Mouse (Mus musculus) kidney, adult 2 months (tissue): Measurements from ENCODE around the gene AC131692.1. TPM values are rescaled to one million over a fixed set of nuclear protein-coding genes. Genes with fewer than 3 reads are reported as not detected.

Source experiments
- DNase-seq: peaks from one replicate; pipeline ENCODE4 v3.0.0; 2021
- H3K27ac ChIP-seq: fragments of 200-500 bp; 2 replicates; pipeline ENCODE4 v1.5.1; 2012; ENCODE audit warnings: low read depth, low read length, control low read depth, inconsistent platforms; ENCODE audit not compliant: insufficient read depth
- H3K27me3 ChIP-seq: fragments of 200-500 bp; replicated peaks from 2 replicates; pipeline ENCODE4 v1.6.1; 2012; ENCODE audit warnings: mild to moderate bottlenecking, moderate library complexity, low read length, inconsistent platforms; ENCODE audit not compliant: control insufficient read depth, insufficient read depth
- H3K36me3 ChIP-seq: fragments of 200-500 bp; 2 replicates; pipeline ENCODE4 v1.6.1; 2012; ENCODE audit warnings: mild to moderate bottlenecking, moderate library complexity, low read length, inconsistent platforms; ENCODE audit not compliant: control insufficient read depth, insufficient read depth
- H3K4me1 ChIP-seq: fragments of 200-500 bp; 2 replicates; pipeline ENCODE4 v1.6.1; 2011; ENCODE audit warnings: low read length; ENCODE audit not compliant: control insufficient read depth, insufficient read depth
- H3K4me3 ChIP-seq: fragments of 200-500 bp; 2 replicates; pipeline ENCODE4 v1.5.1; 2011; ENCODE audit warnings: mild to moderate bottlenecking, low read depth, low read length, control low read depth; ENCODE audit not compliant: insufficient read depth
- CTCF ChIP-seq: fragments of 200-500 bp; conservative IDR thresholded peaks from 2 replicates; pipeline ENCODE4 v1.5.1; 2011; ENCODE audit warnings: low read depth, mild to moderate bottlenecking, control low read depth, low read length, moderate library complexity, mixed read lengths; ENCODE audit not compliant: insufficient read depth, insufficient read length
- POLR2A ChIP-seq: fragments of 200-500 bp; IDR thresholded peaks from one replicate; pipeline ENCODE4 v1.6.1; 2011; ENCODE audit warnings: low read depth, low read length, control low read depth
- WGBS: fragments of 180-500 bp; shearing (Covaris S2); methylation state at CpG from one replicate; pipeline ENCODE4 v1.1.7; 2018; 5-methylcytosine and 5-hydroxymethylcytosine counted together
- polyA plus RNA-seq: library from polyadenylated mRNA; depleted of rRNA; stranded (reverse); fragments of >200 nt; gene quantifications from 2 replicates; pipeline ENCODE4 v1.2.3, GENCODE M21; 2012

AC131692.1 gene
- polyA plus RNA-seq, 1 experiment: not detected

DNA sequence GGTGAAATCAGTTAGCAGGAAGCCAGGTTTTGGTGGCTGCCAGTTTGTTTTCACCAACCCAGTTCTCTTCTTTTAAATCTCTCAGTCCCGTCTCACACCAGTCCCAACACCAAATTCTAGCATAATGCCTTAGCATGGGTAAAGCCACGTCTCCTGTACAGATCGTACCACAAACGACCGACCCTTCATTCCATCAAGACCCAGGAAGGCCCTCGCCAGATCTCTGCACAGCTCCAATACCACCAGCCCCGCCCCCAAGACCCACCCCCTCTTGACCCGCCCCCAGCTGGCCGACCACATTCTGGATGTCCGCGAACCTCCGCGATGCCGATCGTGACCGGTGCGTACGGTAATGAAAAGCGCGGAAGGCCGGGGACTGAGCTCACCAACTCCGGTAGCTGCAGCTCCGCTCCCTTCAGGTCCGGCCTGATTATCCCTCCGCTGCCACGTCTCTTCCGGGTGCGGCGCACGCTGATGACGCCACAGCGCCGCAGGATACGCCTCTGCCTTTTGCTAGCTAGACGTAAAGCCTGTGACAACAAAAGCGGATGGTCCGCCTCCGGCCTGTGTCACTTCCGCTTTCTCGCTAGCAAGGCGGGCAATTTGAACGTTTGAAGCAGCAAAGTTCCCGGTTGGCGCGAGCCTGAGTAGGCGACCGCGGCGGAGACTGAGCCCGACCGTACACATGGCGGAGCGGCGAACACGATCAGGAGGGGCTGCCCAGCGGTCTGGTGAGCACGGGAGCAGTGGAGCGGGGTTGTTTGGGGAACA lies 9.6 kb upstream of the AC131692.1 start, which contains the start of the genes Zfpl1 and Cdca5:
Gene Zfpl1 (minus strand): TSS at position 479 of the 771 bp plus-strand sequence.
Gene Cdca5 (plus strand): TSS at position 506 of the 771 bp plus-strand sequence.
- H3K4me3 ChIP-seq: peak within 1 kb of the TSS; percentile 66
- under 1% methylated on average over 58 of the region's 58 CpGs for WGBS
- H3K36me3 ChIP-seq: no peaks in the 10 kb centered on the region
- H3K4me1 ChIP-seq: no peaks in the 10 kb centered on the region; the same call in 1 of the 2 replicates
- no peaks in the 10 kb centered on the region for H3K27me3 ChIP-seq
- TF ChIP-seq POLR2A (peak; percentile 58), CTCF (no peak)
- DNase-seq: peak; percentile 98
- H3K27ac ChIP-seq: no peak within 1 kb of the TSS

DNA sequence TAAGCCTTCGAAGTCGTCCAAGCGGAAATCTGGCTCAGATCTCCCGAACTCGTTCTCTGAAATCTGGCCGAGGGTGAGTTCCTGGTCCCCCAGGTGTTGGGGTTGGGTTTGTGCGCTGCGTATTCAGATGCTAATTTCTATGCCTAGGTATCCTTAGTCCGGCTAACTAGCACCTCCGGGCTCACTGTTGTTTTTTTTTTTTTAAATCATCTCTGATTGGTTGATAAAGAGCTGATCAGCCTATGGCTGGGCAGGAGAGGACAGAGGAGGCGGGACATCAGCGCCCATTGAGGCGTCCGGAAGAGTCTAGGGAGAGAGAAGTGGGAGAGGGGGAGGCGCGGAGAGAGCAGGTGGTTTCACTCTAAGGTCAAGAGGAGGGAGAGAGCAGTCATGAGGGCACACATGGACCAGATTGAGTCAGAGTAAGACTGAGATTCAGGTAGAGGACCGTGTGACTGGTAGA lies 8.8 kb upstream of the AC131692.1 start:
- H3K4me3 ChIP-seq: peak overlapping the region; percentile 44
- H3K4me1 ChIP-seq: no peaks in the 10 kb centered on the region; the same call in 1 of the 2 replicates
- H3K27ac ChIP-seq: no peak overlapping the region
- under 1% methylated on average over 17 of the region's 17 CpGs for WGBS
- TF ChIP-seq CTCF (no peak), POLR2A (no peak)
- H3K27me3 ChIP-seq: no peaks in the 10 kb centered on the region
- peak; percentile 68 for DNase-seq
- H3K36me3 ChIP-seq: no peaks in the 10 kb centered on the region

DNA sequence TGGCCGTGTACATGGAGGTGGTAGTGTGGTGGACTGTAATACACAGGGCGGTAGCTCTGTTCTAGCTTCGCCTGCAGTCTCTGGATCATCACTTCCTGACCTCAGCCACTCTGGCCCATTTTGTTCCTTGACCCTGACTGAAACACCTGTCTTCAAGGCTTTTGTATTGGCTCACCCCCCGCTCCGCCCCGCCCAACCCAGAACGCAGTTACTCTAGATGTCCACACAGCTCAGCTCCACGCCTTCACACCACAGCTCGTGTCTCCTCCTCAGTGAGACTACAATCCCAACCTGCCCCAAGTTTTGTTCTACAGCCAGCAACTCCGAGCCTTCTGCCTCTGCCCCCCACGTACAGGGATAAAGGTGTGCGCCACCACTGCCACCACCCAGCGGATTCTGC lies 5.4 kb upstream of the AC131692.1 start:
- no peak for DNase-seq
- Histone ChIP-seq H3K36me3 (no peaks in the 10 kb centered on the region), H3K27ac (no peak overlapping the region), H3K4me3 (no peak overlapping the region), H3K4me1 (no peaks in the 10 kb centered on the region; the same call in 1 of the 2 replicates), H3K27me3 (no peaks in the 10 kb centered on the region)
- 90% methylated on average over 13 of the region's 13 CpGs for WGBS
- TF ChIP-seq CTCF (no peak), POLR2A (no peak)

DNA sequence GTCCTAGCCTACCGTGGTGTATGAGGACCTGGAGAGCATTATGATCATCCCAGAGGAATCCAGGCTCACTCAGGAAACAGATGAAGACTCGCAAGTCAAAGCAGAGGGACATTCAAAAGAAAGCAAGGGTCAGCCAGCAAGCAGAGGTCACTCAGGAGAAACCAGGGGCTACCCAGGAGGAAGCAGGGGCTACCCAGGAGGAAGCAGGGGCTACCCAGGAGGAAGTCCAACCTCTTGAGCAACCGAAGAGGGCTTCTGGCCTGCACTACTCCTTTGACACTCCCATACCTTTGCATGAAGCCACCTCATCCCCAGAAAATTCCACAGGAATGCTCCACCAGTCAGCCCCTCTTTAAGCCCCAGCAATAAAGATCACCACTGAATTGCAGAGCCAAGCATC lies 3.6 kb downstream of the AC131692.1 start:
- H3K4me1 ChIP-seq: no peaks in the 10 kb centered on the region
- peak; percentile 19 for DNase-seq
- no peaks in the 10 kb centered on the region for H3K27me3 ChIP-seq
- no peak overlapping the region for H3K27ac ChIP-seq
- TF ChIP-seq CTCF (no peak), POLR2A (no peak)
- no peaks in the 10 kb centered on the region for H3K36me3 ChIP-seq
- 86% methylated on average over 3 of the region's 3 CpGs for WGBS
- H3K4me3 ChIP-seq: no peak overlapping the region

DNA sequence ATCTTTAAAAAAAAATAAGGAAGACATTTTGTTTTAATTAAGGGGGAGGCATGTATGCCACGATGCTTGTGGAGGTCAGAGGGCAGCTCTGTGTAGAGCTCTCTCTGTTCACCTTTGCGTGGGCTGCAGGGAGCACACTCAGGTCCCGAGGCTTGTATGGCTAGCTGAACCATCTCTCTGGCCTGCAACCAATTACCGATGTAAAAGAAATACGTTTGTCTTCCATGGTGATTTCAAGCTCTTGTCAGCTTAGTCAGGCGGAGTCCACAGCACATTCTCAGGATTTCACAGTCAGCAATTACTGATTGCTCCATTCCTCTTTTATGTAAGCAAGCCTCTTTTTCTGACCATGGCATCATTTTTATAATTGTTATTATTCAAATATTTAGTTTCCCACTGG lies 7.0 kb downstream of the AC131692.1 start:
- 70% methylated on average over 6 of the region's 6 CpGs for WGBS
- no peak for DNase-seq
- H3K27ac ChIP-seq: no peak overlapping the region
- no peak overlapping the region for H3K4me3 ChIP-seq
- no peaks in the 10 kb centered on the region for H3K36me3 ChIP-seq
- H3K27me3 ChIP-seq: no peaks in the 10 kb centered on the region
- TF ChIP-seq CTCF (no peak), POLR2A (no peak)
- H3K4me1 ChIP-seq: no peaks in the 10 kb centered on the region

DNA sequence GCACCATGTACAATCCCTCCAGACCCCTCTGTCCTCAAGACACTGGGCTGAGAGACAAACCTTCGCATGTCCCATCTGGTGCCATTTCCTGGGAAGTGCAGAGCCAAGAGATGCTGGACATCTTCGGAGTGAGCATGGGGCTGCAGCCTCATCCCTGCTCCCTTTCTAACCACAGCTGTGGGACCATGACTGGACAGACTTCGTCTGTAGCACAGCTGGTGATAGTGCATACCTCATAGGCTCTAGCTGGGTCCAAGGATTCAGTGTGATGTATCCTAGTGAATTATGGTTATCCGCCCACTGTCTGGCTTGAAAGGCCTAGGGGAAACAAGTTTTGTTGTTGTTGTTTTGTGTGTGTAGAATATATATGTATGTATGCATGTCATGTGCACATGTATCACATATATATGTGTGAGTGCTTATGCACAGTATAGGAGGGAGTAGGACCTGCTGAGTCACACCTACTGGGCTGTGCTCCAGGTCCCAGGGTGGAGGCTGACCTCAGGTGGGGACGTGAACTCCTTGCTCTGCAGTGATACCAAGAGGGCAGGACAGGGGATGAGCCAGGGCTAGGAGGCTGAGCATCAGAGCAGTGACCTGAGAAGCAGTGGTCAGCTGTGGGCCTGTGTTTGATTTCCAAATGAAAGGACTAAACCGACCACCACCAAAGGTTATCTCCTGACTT lies 8.1 kb downstream of the AC131692.1 start:
- 71% methylated on average over 6 of the region's 6 CpGs for WGBS
- TF ChIP-seq CTCF (no peak), POLR2A (no peak)
- Histone ChIP-seq H3K4me1 (no peaks in the 10 kb centered on the region), H3K27ac (no peak overlapping the region), H3K4me3 (no peak overlapping the region), H3K27me3 (no peaks in the 10 kb centered on the region), H3K36me3 (no peaks in the 10 kb centered on the region)
- no peak for DNase-seq

DNA sequence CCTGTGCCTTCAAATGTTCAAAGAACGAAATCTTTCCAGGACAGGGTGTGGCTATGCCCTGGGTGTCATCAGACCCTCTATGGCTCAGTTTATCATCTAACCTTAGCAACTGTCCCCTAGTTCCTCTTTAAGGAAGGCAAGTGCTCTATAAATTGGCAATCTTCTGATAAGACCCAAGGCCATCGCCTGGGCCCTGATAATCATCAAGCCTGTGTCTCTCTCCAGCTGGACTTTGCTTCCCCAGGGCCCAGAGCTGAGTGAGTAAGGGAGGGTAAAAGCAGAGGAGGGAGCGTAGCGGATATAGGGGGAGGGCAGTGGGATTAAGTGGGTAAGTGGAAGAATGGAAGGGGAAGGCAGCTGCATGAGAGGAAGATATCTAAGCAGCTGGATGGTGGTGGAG lies 10.3 kb downstream of the AC131692.1 start:
- no peak overlapping the region for H3K27ac ChIP-seq
- no peak for DNase-seq
- 74% methylated on average over 4 of the region's 4 CpGs for WGBS
- no peaks in the 10 kb centered on the region for H3K36me3 ChIP-seq
- no peaks in the 10 kb centered on the region for H3K4me1 ChIP-seq
- no peak overlapping the region for H3K4me3 ChIP-seq
- H3K27me3 ChIP-seq: no peaks in the 10 kb centered on the region
- TF ChIP-seq POLR2A: no peak
- no peak for TF ChIP-seq CTCF
